Mouse (Mus musculus): ENCODE measurements at regions not wholly inside any gene's neighbourhood (a gene's known extent, or its start where the extent isn't known, plus 50 kb on each side); places are given as distances from the start of the nearest gene placed in this dataset.

GRCm38 (mm10) chrX:52668679-52669078 is 54.9 kb upstream of the Gpc3 start:
- no peak for DNase-seq (ENCODE audit: low spot score in 2 of 2)

GRCm38 (mm10) chrX:52679045-52679444 is 65.3 kb upstream of the Gpc3 start:
- DNase-seq (ENCODE audit: low spot score in 2 of 2) = peak in 1 of 2 experiments; percentile 2

- DNase-seq (ENCODE audit: low spot score in 2 of 2) = no peak
Observed at GRCm38 (mm10) chrX:52694392-52694791, 80.6 kb upstream of the Gpc3 start.

GRCm38 (mm10) chrX:52699615-52700014 is 85.9 kb upstream of the Gpc3 start:
- no peak for DNase-seq (ENCODE audit: low spot score in 2 of 2)

GRCm38 (mm10) chrX:52717495-52717894 is 73.5 kb upstream of the Ccdc160 start:
- peak; percentile 1 to 7 for DNase-seq (ENCODE audit: low spot score in 2 of 2)

GRCm38 (mm10) chrX:52738116-52738515 is 52.9 kb upstream of the Ccdc160 start:
- DNase-seq (ENCODE audit: low spot score in 2 of 2) = no peak
